Mouse (Mus musculus) spleen, postnatal 4 days (tissue): ENCODE measurements around the gene Nkx2-5.

Experiments
- DNase-seq, 2 experiments: peaks; one replicate each; pipeline ENCODE4 v3.0.0; 2022; ENCODE audit warnings: low spot score in 2 of 2

Nkx2-5 gene

GRCm38 (mm10) chr17:26789460-26790268, 55.1 kb downstream of the Nkx2-5 start:
- no peak for DNase-seq

- no peak for DNase-seq
Measured at GRCm38 (mm10) chr17:26788986-26789385, 55.8 kb downstream of the Nkx2-5 start.
